Mouse (Mus musculus): Measurements from ENCODE around the gene Eif3b.

Gene Eif3b

DNA sequence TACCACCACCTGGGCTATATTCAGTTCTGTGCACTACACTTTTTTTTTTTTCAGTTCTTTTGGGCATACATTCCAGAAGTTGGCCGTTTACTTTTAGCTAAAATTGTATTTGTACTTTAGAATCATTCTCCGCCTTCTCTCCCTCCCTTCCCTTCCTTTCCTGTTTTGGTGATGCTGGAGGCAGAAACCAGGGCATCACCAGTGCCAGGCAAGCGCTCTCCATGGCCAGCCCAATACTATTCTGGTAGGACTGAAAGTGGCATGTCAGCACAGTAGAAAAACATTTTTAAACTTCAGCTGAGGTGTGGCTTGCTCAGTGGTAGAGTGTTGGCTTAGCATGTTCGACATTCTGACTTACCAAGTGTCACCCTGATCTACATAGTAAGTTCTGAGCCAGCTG is 62.3 kb downstream of the Eif3b start:
- DNase-seq (ENCODE audit: low read depth), result no peak

DNA sequence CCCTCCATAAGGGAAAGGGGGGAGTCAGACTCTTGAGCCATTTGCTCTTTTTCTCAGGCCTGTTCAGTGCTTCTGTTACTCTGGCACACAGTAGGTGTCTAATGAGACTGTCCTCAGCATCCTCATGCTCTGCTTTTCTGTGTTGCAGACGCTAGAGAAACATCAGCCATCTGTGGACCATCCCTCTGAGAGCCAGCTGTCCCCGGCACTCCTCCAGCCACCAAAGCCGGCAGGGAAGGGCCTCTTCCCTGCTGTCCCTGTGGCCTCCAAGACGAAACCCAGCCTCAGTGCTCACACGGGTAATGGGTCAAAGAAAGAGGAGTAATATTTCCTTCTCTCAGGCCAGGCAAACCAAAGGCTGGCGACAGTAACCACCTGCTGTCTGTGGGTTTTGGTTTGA is 72.0 kb downstream of the Eif3b start:
- no peak for DNase-seq (ENCODE audit: low read depth)

DNA sequence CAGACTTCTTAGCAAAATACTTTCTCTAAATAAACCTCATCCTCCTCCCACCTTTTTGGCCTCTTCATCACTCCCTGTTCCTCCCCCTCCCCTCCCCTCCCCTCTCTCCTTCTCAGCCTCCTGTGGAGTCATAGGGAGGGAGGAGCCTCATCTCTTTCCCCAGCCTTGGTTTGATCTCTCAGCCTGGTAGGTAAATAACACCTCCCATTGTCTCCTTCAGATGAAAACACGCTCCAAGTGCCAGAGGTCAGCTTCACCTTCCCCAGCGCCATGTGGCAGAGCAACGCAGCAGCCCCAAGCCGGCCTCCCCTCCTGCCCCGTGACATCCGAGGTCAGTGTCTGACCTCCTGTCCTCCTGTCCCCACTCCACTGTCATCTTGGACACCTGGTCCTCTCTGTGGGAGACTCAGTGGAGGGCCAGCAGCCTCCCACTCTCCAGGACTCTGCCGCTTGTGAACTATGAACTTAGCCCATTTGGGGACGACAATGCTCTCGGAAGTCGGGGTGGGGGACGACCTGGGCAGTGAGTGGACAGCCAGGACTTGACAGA is 73.6 kb downstream of the Eif3b start:
- no peak for DNase-seq (ENCODE audit: low read depth)

All from c-Kit-positive CD71-positive TER-119-negative erythroid progenitor cells, embryonic 14.5 days (primary cell).